In the genomic region with DNA sequence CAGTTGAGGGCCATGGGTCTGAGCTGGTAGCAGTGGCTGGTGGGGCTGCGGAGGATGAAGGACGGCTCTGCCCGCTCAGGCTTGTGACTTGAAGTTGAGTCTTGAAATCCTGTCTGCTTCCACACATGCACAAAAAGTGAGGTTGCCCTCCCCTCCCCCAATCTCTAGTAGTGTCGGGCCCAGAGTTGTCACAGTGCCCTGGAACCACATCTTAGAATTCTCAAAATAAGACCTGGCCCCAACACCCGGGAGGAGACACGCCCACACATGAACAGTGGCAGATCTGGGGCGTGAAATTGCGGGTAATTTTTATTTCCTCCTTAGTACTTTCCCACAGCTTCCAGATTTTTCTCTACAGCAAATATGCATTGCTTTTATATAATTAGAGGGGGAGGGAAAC, we compare ENCODE assay signal across 11 mouse cellular contexts.
"Had no signal": no experiment of that assay in that cellular context is flagged by ENCODE, and none has a peak within 500 bp of the region (broad histone marks: within the 10 kb centered on the region; RNA-seq: fewer than 3 reads in every experiment).

No protein-coding gene starts in this region.

- DNase-seq: kidney, adult 11 months; kidney, postnatal 10 days; kidney, postnatal 4 days; left cerebral cortex, postnatal 4 days; lung, adult 18-20 months; retina, postnatal 1 day had no signal

- H3K27ac ChIP-seq: limb, embryonic 13.5 days; liver, embryonic 14.5 days; midbrain, embryonic 13.5 days; neural tube, embryonic 13.5 days had no signal

- H3K27me3 ChIP-seq: midbrain, embryonic 13.5 days; neural tube, embryonic 13.5 days had no signal

- H3K36me3 ChIP-seq: limb, embryonic 13.5 days; midbrain, embryonic 13.5 days; neural tube, embryonic 13.5 days had no signal

- H3K4me3 ChIP-seq: limb, embryonic 13.5 days; midbrain, embryonic 13.5 days; myocyte; neural tube, embryonic 13.5 days had no signal

- H3K4me1 ChIP-seq: midbrain, embryonic 13.5 days had no signal
